13 mouse cellular contexts compared by ENCODE assay signal in genomic region chr5:137973738-137974137, GRCm38 (mm10). TPM values are rescaled to one million over a fixed set of nuclear protein-coding genes. Genes with fewer than 3 reads are reported as not detected.
A peak's percentile ranks its signal among the peaks of the same experiment; 100 is the strongest.
DNase-seq lines count a peak whose midpoint lies in the region; ATAC-seq and TF ChIP-seq lines count a peak whose summit lies in the region.
"Had no signal": no experiment of that assay in that cellular context is flagged by ENCODE, and none has a peak within 500 bp of the region (broad histone marks: within the 10 kb centered on the region; RNA-seq: fewer than 3 reads in every experiment).

No protein-coding gene starts in this region.

- TF ChIP-seq POLR2A in liver, adult 2 months (IDR thresholded peaks at IDR 0.05; ENCODE audit: extremely low read depth, insufficient read depth, low read length), result no peak
- no peak for TF ChIP-seq POLR2A in cortical plate, adult 2 months (IDR thresholded peaks at IDR 0.05; ENCODE audit: extremely low read depth, insufficient read depth, low read length)

- H3K9ac ChIP-seq in forebrain, embryonic 14.5 days (ENCODE audit: low read length), result no peak overlapping the region
- H3K9ac ChIP-seq in forebrain, embryonic 13.5 days, result no peak overlapping the region
- H3K9ac ChIP-seq in liver, adult 2 months (ENCODE audit: low read depth, low read length), result peak overlapping the region; percentile 22; the same call in 1 of the 2 replicates

- no peaks in the 10 kb centered on the region for H3K79me2 ChIP-seq in liver, adult 2 months (ENCODE audit: control insufficient read depth, insufficient read depth, low read length)

- peak; percentile 1 for DNase-seq in forebrain, embryonic 14.5 days (ENCODE audit: low spot score)
- peak; percentile 75 for DNase-seq in liver, adult 2 months (ENCODE audit: extremely low read depth, low read depth, low spot score)
- DNase-seq in liver, result no peak
- no peak for DNase-seq in testis, postnatal 10 days (ENCODE audit: low spot score)
- DNase-seq in gastrocnemius, postnatal 36 days, result no peak

- no peaks in the 10 kb centered on the region for H3K4me1 ChIP-seq in forebrain, embryonic 14.5 days (ENCODE audit: control insufficient read depth, insufficient read depth, low read length)
- H3K4me1 ChIP-seq in forebrain, embryonic 13.5 days, result no peaks in the 10 kb centered on the region
- peaks cover 23% of the 10 kb centered on the region for H3K4me1 ChIP-seq in liver, adult 2 months (ENCODE audit: control insufficient read depth, insufficient read depth, low read length)
- H3K4me1 ChIP-seq in E14TG2a.4 (replicated peaks; ENCODE audit: low read depth, low read length), result no peaks in the 10 kb centered on the region
- H3K4me1 ChIP-seq in cortical plate, adult 2 months (ENCODE audit: control insufficient read depth, insufficient read depth, low read length), result no peaks in the 10 kb centered on the region
- H3K4me1 ChIP-seq: midbrain, embryonic 10.5 days had no signal

- intact Hi-C loops in gastrocnemius, postnatal 36 days (cut with DNase I), result no loop called here

- H3K36me3 ChIP-seq in forebrain, embryonic 14.5 days (ENCODE audit: control insufficient read depth, insufficient read depth, low read length), result no peaks in the 10 kb centered on the region
- no peaks in the 10 kb centered on the region for H3K36me3 ChIP-seq in forebrain, embryonic 13.5 days (ENCODE audit: poor library complexity, severe bottlenecking)
- H3K36me3 ChIP-seq in liver, adult 2 months (ENCODE audit: control insufficient read depth, insufficient read depth, low read length), result no peaks in the 10 kb centered on the region
- H3K36me3 ChIP-seq in E14TG2a.4 (ENCODE audit: insufficient read depth, low read length), result no peaks in the 10 kb centered on the region
- H3K36me3 ChIP-seq: midbrain, embryonic 10.5 days had no signal

- H3K4me3 ChIP-seq in forebrain, embryonic 14.5 days (ENCODE audit: low read depth, low read length), result no peak overlapping the region
- no peak overlapping the region for H3K4me3 ChIP-seq in forebrain, embryonic 13.5 days
- H3K4me3 ChIP-seq in liver, adult 2 months (ENCODE audit: insufficient read depth, low read depth, low read length), result no peak overlapping the region
- no peak overlapping the region for H3K4me3 ChIP-seq in E14TG2a.4 (replicated peaks; ENCODE audit: low read length)
- no peak overlapping the region for H3K4me3 ChIP-seq in cortical plate, adult 2 months (ENCODE audit: insufficient read depth, low read length)
- H3K4me3 ChIP-seq: erythroblast, embryonic 14.5 days; midbrain, embryonic 10.5 days had no signal

- no peak for ATAC-seq in forebrain, embryonic 14.5 days
- ATAC-seq in forebrain, embryonic 13.5 days, result no peak
- ATAC-seq: inflammation-experienced regulatory T-cells, adult 6 months had no signal

- no peaks in the 10 kb centered on the region for H3K27me3 ChIP-seq in forebrain, embryonic 14.5 days (replicated peaks; ENCODE audit: control insufficient read depth, insufficient read depth, low read length)
- no peaks in the 10 kb centered on the region for H3K27me3 ChIP-seq in forebrain, embryonic 13.5 days
- no peaks in the 10 kb centered on the region for H3K27me3 ChIP-seq in liver, adult 2 months (ENCODE audit: control insufficient read depth, insufficient read depth, low read length)
- 0 out of 2 replicates have a peak, but pooled peaks cover 2% of the 10 kb centered on the region for H3K27me3 ChIP-seq in E14TG2a.4 (ENCODE audit: insufficient read depth, low read length)

- no peaks in the 10 kb centered on the region for H3K9me3 ChIP-seq in forebrain, embryonic 14.5 days (replicated peaks; ENCODE audit: control insufficient read depth, low read length)
- no peaks in the 10 kb centered on the region for H3K9me3 ChIP-seq in forebrain, embryonic 13.5 days (replicated peaks)
- no peaks in the 10 kb centered on the region for H3K9me3 ChIP-seq in E14TG2a.4 (ENCODE audit: low read length)
- H3K9me3 ChIP-seq: midbrain, embryonic 10.5 days had no signal

- H3K4me2 ChIP-seq in forebrain, embryonic 14.5 days (ENCODE audit: low read length), result no peak overlapping the region
- H3K4me2 ChIP-seq in forebrain, embryonic 13.5 days, result no peak overlapping the region

- WGBS in forebrain, embryonic 14.5 days, result 56% methylated on average over 3 of the region's 3 CpGs
- 54% methylated on average over 3 of the region's 3 CpGs for WGBS in forebrain, embryonic 13.5 days
- WGBS in liver, adult 2 months, result 12% methylated on average over 3 of the region's 3 CpGs

- peak; percentile 50 for TF ChIP-seq CTCF in liver, adult 2 months (IDR thresholded peaks at IDR 0.05; ENCODE audit: low read depth, low read length)
- TF ChIP-seq CTCF in E14TG2a.4 (conservative IDR thresholded peaks at IDR 0.05; ENCODE audit: low read length), result peak; percentile 55
- peak; percentile 63 for TF ChIP-seq CTCF in cortical plate, adult 2 months (IDR thresholded peaks at IDR 0.05; ENCODE audit: extremely low read depth, insufficient read depth, low read length)

- no peak overlapping the region for H3K27ac ChIP-seq in forebrain, embryonic 14.5 days (ENCODE audit: low read depth, low read length)
- H3K27ac ChIP-seq in forebrain, embryonic 13.5 days, result no peak overlapping the region
- H3K27ac ChIP-seq in liver, adult 2 months (replicated peaks; ENCODE audit: insufficient read depth, low read depth, low read length), result peak overlapping the region; percentile 99
- no peak overlapping the region for H3K27ac ChIP-seq in cortical plate, adult 2 months (ENCODE audit: insufficient read depth, low read length)
- H3K27ac ChIP-seq: midbrain, embryonic 10.5 days had no signal

RNA-seq across cellular contexts. Expression of gene Azgp1, which starts 7.6 kb away (rescaled TPM):
- polyA plus RNA-seq in forebrain, embryonic 14.5 days (2014; fragmentation: Nextera tagmentation; extraction: Ambion mirVana), result not detected in 2 replicates
- not detected in 2 replicates for polyA plus RNA-seq in forebrain, embryonic 13.5 days (2015; fragmentation: Nextera tagmentation; extraction: Ambion mirVana)
- 1,462 and 1,614 TPM in 2 replicates for total RNA-seq in liver, adult 2 months (2014; rRNA removed)
- 1,097 and 1,209 TPM in 2 replicates for polyA plus RNA-seq in liver, adult 2 months (2012; rRNA removed)
- 0.10 TPM in 1 of 2 replicates, not detected in the other for polyA plus RNA-seq in cortical plate, adult 2 months (2012; rRNA removed)
- total RNA-seq in gastrocnemius, postnatal 36 days (2021), result under 1 TPM in 1 of 2 experiments, not detected in 1; 0.46 TPM
- total RNA-seq: left cerebral cortex, postnatal 10 days had no signal
- polyA plus RNA-seq: erythroblast, embryonic 14.5 days; inflammation-experienced regulatory T-cells, adult 6 months; midbrain, embryonic 10.5 days had no signal

RNA-seq across cellular contexts. Expression of gene Gjc3, which starts 10.8 kb away (rescaled TPM):
- polyA plus RNA-seq in forebrain, embryonic 14.5 days (2014; fragmentation: Nextera tagmentation; extraction: Ambion mirVana), result 0.07 and 0.08 TPM in 2 replicates
- 0.04 TPM in 1 of 2 replicates, not detected in the other for polyA plus RNA-seq in forebrain, embryonic 13.5 days (2015; fragmentation: Nextera tagmentation; extraction: Ambion mirVana)
- 0.47 and 0.55 TPM in 2 replicates for total RNA-seq in liver, adult 2 months (2014; rRNA removed)
- 0.18 and 0.44 TPM in 2 replicates for polyA plus RNA-seq in liver, adult 2 months (2012; rRNA removed)
- polyA plus RNA-seq in cortical plate, adult 2 months (2012; rRNA removed), result 47.0 and 57.3 TPM in 2 replicates
- under 1 TPM; 0.59 to 0.99 TPM for total RNA-seq in gastrocnemius, postnatal 36 days (2021)
- polyA plus RNA-seq: erythroblast, embryonic 14.5 days; inflammation-experienced regulatory T-cells, adult 6 months had no signal

RNA-seq across cellular contexts. Expression of gene Smok3a, which starts 47.3 kb away (rescaled TPM):
- polyA plus RNA-seq in forebrain, embryonic 14.5 days (2014; fragmentation: Nextera tagmentation; extraction: Ambion mirVana), result not detected in 2 replicates
- polyA plus RNA-seq in forebrain, embryonic 13.5 days (2015; fragmentation: Nextera tagmentation; extraction: Ambion mirVana), result not detected in 2 replicates
- not detected in 2 replicates for total RNA-seq in liver, adult 2 months (2014; rRNA removed)
- polyA plus RNA-seq in liver, adult 2 months (2012; rRNA removed), result not detected in 2 replicates
- polyA plus RNA-seq in cortical plate, adult 2 months (2012; rRNA removed), result not detected in 2 replicates
- total RNA-seq in gastrocnemius, postnatal 36 days (2021), result not detected
- total RNA-seq: left cerebral cortex, postnatal 10 days had no signal
- polyA plus RNA-seq: gonadal fat pad, adult 2 months; inflammation-experienced regulatory T-cells, adult 6 months; midbrain, embryonic 10.5 days had no signal

RNA-seq across cellular contexts. Expression of gene Smok3b, which starts 47.5 kb away (rescaled TPM):
- not detected in 2 replicates for polyA plus RNA-seq in forebrain, embryonic 14.5 days (2014; fragmentation: Nextera tagmentation; extraction: Ambion mirVana)
- polyA plus RNA-seq in forebrain, embryonic 13.5 days (2015; fragmentation: Nextera tagmentation; extraction: Ambion mirVana), result not detected in 2 replicates
- total RNA-seq in liver, adult 2 months (2014; rRNA removed), result 0.37 TPM in 1 of 2 replicates, not detected in the other
- polyA plus RNA-seq in liver, adult 2 months (2012; rRNA removed), result not detected in 2 replicates
- polyA plus RNA-seq in cortical plate, adult 2 months (2012; rRNA removed), result not detected in 2 replicates
- total RNA-seq in gastrocnemius, postnatal 36 days (2021), result not detected
- total RNA-seq: left cerebral cortex, postnatal 10 days had no signal
- polyA plus RNA-seq: erythroblast, embryonic 14.5 days; gonadal fat pad, adult 2 months; inflammation-experienced regulatory T-cells, adult 6 months; midbrain, embryonic 10.5 days had no signal

RNA-seq across cellular contexts. Expression of gene Cyp3a13, which starts 52.3 kb away (rescaled TPM):
- not detected in 2 replicates for polyA plus RNA-seq in forebrain, embryonic 14.5 days (2014; fragmentation: Nextera tagmentation; extraction: Ambion mirVana)
- polyA plus RNA-seq in forebrain, embryonic 13.5 days (2015; fragmentation: Nextera tagmentation; extraction: Ambion mirVana), result not detected in 2 replicates
- 141 and 173 TPM in 2 replicates for total RNA-seq in liver, adult 2 months (2014; rRNA removed)
- 22.9 and 28.6 TPM in 2 replicates for polyA plus RNA-seq in liver, adult 2 months (2012; rRNA removed)
- polyA plus RNA-seq in cortical plate, adult 2 months (2012; rRNA removed), result 1.2 and 1.6 TPM in 2 replicates
- total RNA-seq in gastrocnemius, postnatal 36 days (2021), result under 1 TPM in 1 of 2 experiments, not detected in 1; 0.07 TPM
- total RNA-seq: left cerebral cortex, postnatal 10 days had no signal
- polyA plus RNA-seq: erythroblast, embryonic 14.5 days; inflammation-experienced regulatory T-cells, adult 6 months; midbrain, embryonic 10.5 days had no signal

Comparison
In these comparisons a context has a peak if more than half of its experiments do, and no peak if none do; other contexts are left out.
1. DNase-seq: peak in forebrain, embryonic 14.5 days (single experiment) and liver, adult 2 months (single experiment); none in liver (single experiment), testis, postnatal 10 days (single experiment) and gastrocnemius, postnatal 36 days (0 of 2).
2. RNA of gene Azgp1, which starts 7.6 kb away (polyA plus RNA-seq): 1,097 to 1,209 TPM in liver, adult 2 months; 0.10 TPM in cortical plate, adult 2 months, not detected in forebrain, embryonic 14.5 days and not detected in forebrain, embryonic 13.5 days; every median in the first group is over 100 times any median in the second.
3. RNA of gene Gjc3, which starts 10.8 kb away (polyA plus RNA-seq): 47.0 to 57.3 TPM in cortical plate, adult 2 months; 0.18 to 0.44 TPM in liver, adult 2 months, 0.07 to 0.08 TPM in forebrain, embryonic 14.5 days and 0.04 TPM in forebrain, embryonic 13.5 days; every median in the first group is over 10 times any median in the second.
4. Peak in every context shown above with its lines, with median percentiles within 50 percentile points of each other: CTCF ChIP-seq.